Mouse (Mus musculus) forebrain, postnatal 0 days (tissue): ENCODE results near the gene Sox5. TPM values are rescaled to one million over a fixed set of nuclear protein-coding genes. Genes with fewer than 3 reads are reported as not detected.
A peak's percentile ranks its signal among the peaks of the same experiment; 100 is the strongest.

Experiments used
- ATAC-seq: fragments of 200-750 bp; cut with Nextera tagmentation; 2 replicates; pipeline ENCODE4 v1.8.0; 2017; ENCODE audit warnings: mild to moderate bottlenecking, moderate library complexity
- DNase-seq: peaks from one replicate; pipeline ENCODE4 v3.0.0-alpha.2; 2015
- H3K27ac ChIP-seq: fragments of 300-500 bp; sonication (generic); 2 replicates; pipeline ENCODE4 v1.5.1; 2014; ENCODE audit warnings: low read depth, mild to moderate bottlenecking, antibody characterized with exemption, low read length, moderate library complexity, mixed read lengths
- H3K27me3 ChIP-seq: fragments of 300-500 bp; sonication (generic); 2 replicates; pipeline ENCODE4 v1.6.1; 2014; ENCODE audit warnings: mild to moderate bottlenecking, low read length, mixed read lengths; ENCODE audit not compliant: insufficient read depth
- H3K36me3 ChIP-seq: fragments of 300-500 bp; sonication (generic); 2 replicates; pipeline ENCODE4 v1.6.1; 2014; ENCODE audit warnings: mild to moderate bottlenecking, moderate library complexity; ENCODE audit not compliant: insufficient read depth
- H3K4me1 ChIP-seq: fragments of 300-500 bp; sonication (generic); 2 replicates; pipeline ENCODE4 v1.6.1; 2014; ENCODE audit warnings: antibody characterized with exemption; ENCODE audit not compliant: insufficient read depth
- H3K4me2 ChIP-seq: fragments of 300-500 bp; sonication (generic); 2 replicates; pipeline ENCODE4 v1.6.1; 2014; ENCODE audit warnings: low read depth, mild to moderate bottlenecking, moderate library complexity
- H3K4me3 ChIP-seq: fragments of 300-500 bp; sonication (generic); 2 replicates; pipeline ENCODE4 v1.5.1; 2014; ENCODE audit warnings: low read depth, low read length, mixed read lengths
- H3K9ac ChIP-seq: fragments of 300-500 bp; sonication (generic); 2 replicates; pipeline ENCODE4 v1.6.1; 2014; ENCODE audit warnings: mild to moderate bottlenecking
- H3K9me3 ChIP-seq: fragments of 300-500 bp; sonication (generic); 2 replicates; pipeline ENCODE4 v1.6.1; 2016; ENCODE audit warnings: low read length
- CTCF ChIP-seq: sonication (generic); IDR thresholded peaks from 2 replicates; pipeline ENCODE4 v1.5.1; 2016; ENCODE audit warnings: antibody characterized with exemption, control low read depth, low read depth
- WGBS: fragments of 180-500 bp; shearing (Covaris S2); extraction: QIAGEN DNeasy Blood & Tissue Kit; methylation state at CpG from one replicate; pipeline ENCODE4 v1.1.7; 2014; 5-methylcytosine and 5-hydroxymethylcytosine counted together
- polyA plus RNA-seq: library from polyadenylated mRNA; unstranded; fragments of >200 nt; fragmentation: Nextera tagmentation; extraction: Ambion mirVana; gene quantifications from 2 replicates; pipeline ENCODE4 v1.2.1, GENCODE M21; 2015
- total RNA-seq: library from RNA; depleted of rRNA; stranded (reverse); fragments of >200 nt; gene quantifications from 2 replicates; pipeline ENCODE4 v1.2.3, GENCODE M21; 2014

Gene Sox5
- total and polyA plus RNA-seq, 2 experiments from 2014 or later: 31.6 to 62.8 TPM

DNA sequence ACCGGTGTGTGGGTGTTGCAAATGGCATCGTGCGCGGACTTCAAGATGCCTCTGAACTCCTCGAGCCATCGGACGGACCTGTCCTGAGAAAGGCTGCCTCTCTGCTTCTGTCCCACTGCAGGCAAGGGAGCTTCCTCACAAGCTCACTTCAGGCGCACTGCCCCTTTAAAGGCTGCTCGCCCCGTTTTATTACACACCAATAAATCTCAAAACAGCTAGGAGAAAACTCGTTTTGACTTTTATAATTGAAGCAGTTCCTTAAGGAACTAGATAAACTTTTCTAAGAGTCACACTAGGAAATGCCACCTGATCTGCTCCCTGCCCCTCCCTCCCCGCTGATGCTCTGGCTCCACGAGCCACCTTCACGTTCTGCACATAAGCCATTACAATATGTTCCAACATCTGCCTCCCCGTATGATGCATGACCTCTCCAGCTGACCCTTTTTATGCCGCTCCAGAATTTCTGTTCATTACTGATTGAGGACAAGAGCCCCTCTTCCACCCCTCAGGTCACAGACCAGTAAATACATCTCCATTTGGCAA, 863.3 kb downstream of the Sox5 start:
- no peak for TF ChIP-seq CTCF
- ATAC-seq (no peak), DNase-seq (no peak)
- Histone ChIP-seq H3K27me3 (no peaks in the 10 kb centered on the region), H3K27ac (no peak overlapping the region), H3K4me2 (no peak overlapping the region), H3K4me3 (no peak overlapping the region), H3K36me3 (no peaks in the 10 kb centered on the region; the same call in 1 of the 2 replicates), H3K9me3 (no peaks in the 10 kb centered on the region), H3K4me1 (no peaks in the 10 kb centered on the region), H3K9ac (no peak overlapping the region)
- 66% methylated on average over 16 of the region's 16 CpGs for WGBS

DNA sequence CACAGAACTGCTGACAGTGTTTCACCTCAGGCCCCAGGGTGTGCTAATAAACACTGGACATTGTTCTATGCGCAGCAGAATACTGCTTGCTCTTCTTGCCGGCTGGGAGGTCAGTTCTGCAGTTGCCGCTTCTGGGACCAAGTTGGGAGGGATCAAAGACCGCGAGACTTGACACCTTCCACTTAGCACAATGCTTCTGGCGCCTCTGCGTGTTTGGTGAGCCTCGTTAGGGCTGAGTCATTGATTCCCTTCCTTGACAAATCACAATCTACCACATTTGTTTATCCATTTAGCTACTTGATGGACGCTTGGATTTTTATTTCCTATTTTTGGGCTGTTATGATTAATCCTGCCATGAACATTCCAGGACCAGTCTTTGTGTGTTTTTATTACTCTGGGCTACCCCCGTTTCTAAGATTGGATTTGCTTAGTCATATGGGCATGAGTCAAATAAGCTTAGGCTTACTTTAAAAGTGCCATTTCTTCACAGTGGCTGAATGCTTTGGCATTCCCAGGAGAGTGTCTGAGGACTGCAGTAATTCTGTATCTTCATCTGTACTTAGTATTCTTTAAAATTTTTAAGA, 865.5 kb downstream of the Sox5 start:
- H3K4me2 ChIP-seq: no peak overlapping the region
- H3K9me3 ChIP-seq: no peaks in the 10 kb centered on the region
- H3K36me3 ChIP-seq: no peaks in the 10 kb centered on the region; the same call in 1 of the 2 replicates
- no peaks in the 10 kb centered on the region for H3K4me1 ChIP-seq
- H3K9ac ChIP-seq: no peak overlapping the region
- no peak for TF ChIP-seq CTCF
- DNase-seq (no peak), ATAC-seq (no peak)
- no peak overlapping the region for H3K4me3 ChIP-seq
- WGBS: 59% methylated on average over 10 of the region's 10 CpGs
- H3K27me3 ChIP-seq: no peaks in the 10 kb centered on the region
- no peak overlapping the region for H3K27ac ChIP-seq

DNA sequence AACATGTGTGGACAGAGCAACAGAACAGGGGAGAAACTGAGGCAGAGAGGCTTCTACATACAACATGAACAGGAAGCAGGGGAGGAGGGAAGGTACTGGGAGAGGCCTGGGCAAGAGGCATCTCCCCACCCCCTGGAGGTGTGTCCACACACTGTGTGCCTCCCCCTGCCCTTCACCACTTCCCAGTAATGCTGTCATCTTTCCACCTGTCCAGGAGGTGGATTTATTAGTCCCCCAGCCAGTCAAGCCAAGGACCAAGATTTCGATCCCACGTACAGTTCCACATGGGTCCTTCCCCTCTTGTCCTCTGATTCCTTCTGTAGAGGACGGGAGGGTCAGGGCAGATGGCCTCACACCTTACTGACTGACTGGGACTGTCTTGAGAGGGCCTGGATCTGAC, 866.1 kb downstream of the Sox5 start:
- H3K36me3 ChIP-seq: no peaks in the 10 kb centered on the region; the same call in 1 of the 2 replicates
- DNase-seq: no peak
- WGBS: 92% methylated on average over 3 of the region's 3 CpGs

DNA sequence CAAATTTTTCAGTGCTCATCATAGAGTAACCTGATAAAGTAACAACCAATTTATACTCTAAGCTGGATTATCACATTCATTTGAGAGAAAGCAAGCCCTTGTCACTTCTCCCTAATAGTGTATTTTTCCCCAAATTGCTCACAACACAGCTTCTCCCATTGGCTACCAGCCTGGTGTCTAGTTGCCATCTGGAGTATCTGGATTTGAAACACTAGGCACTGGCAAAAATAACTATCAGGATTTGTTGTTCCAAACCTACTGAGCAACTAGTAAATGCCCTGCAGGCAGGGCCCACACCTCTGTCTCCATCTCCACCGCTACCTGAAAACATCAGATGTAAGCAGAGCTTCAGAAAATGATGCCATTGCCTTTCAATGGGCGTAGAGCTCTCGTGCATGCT, 869.5 kb downstream of the Sox5 start:
- no peak overlapping the region for H3K27ac ChIP-seq
- H3K4me3 ChIP-seq: no peak overlapping the region
- no peaks in the 10 kb centered on the region for H3K4me1 ChIP-seq
- no peak overlapping the region for H3K4me2 ChIP-seq
- no peak for TF ChIP-seq CTCF
- ATAC-seq: no peak
- DNase-seq: peak; percentile 41
- no peak overlapping the region for H3K9ac ChIP-seq
- H3K36me3 ChIP-seq: no peaks in the 10 kb centered on the region
- no peaks in the 10 kb centered on the region for H3K9me3 ChIP-seq
- no peaks in the 10 kb centered on the region for H3K27me3 ChIP-seq
- 80% methylated on average over 3 of the region's 3 CpGs for WGBS

More for the DNA sequence above, 866.1 kb downstream of the Sox5 start:
- H3K9ac ChIP-seq: no peak overlapping the region
- no peak for ATAC-seq
- no peaks in the 10 kb centered on the region for H3K27me3 ChIP-seq
- H3K9me3 ChIP-seq: no peaks in the 10 kb centered on the region
- H3K4me2 ChIP-seq: no peak overlapping the region
- no peak overlapping the region for H3K27ac ChIP-seq
- no peak for TF ChIP-seq CTCF
- H3K4me1 ChIP-seq: no peaks in the 10 kb centered on the region
- no peak overlapping the region for H3K4me3 ChIP-seq

DNA sequence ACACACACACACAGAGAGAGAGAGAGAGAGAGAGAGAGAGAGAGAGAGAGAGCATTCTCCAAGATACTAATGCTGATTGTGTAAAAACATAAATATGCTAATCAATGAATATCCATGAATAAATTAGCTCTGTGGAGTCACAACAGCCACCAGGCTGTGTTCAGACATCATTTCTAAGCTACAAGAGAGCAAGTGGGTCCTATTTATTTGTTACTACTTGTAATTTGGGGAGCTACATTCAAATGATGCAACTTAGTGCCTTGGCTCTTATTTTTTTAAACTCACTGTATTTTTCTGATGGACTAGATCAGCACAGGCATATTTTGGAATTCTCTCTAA, 877.1 kb downstream of the Sox5 start:
- H3K4me3 ChIP-seq: no peak overlapping the region
- no peaks in the 10 kb centered on the region for H3K36me3 ChIP-seq
- ATAC-seq (peak; percentile 40; the same call in 1 of the 2 replicates), DNase-seq (no peak)
- H3K9me3 ChIP-seq: no peaks in the 10 kb centered on the region
- H3K4me1 ChIP-seq: no peaks in the 10 kb centered on the region
- no peak overlapping the region for H3K9ac ChIP-seq
- no peak overlapping the region for H3K27ac ChIP-seq
- no peak for TF ChIP-seq CTCF
- H3K4me2 ChIP-seq: no peak overlapping the region
- H3K27me3 ChIP-seq: no peaks in the 10 kb centered on the region

DNA sequence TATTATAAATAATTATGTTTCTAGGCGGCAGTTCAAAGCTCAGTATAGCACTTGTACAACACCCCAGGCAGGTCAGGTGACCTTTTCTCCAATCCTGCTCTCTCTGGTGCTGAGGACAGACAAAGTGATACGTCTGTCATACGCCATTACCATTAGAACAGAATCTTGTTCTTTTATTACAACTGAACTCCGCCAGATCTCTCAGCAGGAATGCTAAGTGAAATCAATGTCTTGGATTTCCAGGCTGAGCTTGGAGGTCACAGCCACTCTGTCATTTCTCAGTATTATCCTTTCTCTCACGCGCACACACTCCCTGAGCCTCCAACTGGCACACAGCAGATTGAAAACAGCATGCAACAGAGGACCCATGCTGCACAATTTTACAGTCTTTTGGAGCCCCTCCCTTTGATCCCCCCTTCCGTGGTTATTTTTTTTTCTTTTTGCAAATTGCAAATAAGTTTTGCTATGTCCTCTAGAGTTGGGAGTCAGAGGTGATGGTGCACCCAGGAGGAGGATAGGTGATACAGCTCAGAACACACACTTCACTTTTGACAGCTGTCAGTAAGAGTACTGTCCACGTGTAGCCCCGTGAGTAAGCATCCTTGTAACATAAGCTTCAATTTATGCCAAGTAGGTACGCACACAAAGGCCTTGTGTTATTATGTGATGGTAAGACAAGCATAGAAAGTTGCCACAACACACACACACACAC, 877.6 kb downstream of the Sox5 start:
- Histone ChIP-seq H3K27me3 (no peaks in the 10 kb centered on the region), H3K9me3 (no peaks in the 10 kb centered on the region), H3K4me1 (no peaks in the 10 kb centered on the region), H3K27ac (0 out of 2 replicates have a peak overlapping the region, but pooled peaks have one; percentile 21), H3K4me2 (no peak overlapping the region), H3K36me3 (no peaks in the 10 kb centered on the region), H3K9ac (no peak overlapping the region), H3K4me3 (no peak overlapping the region)
- ATAC-seq: peak; percentile 78
- no peak for TF ChIP-seq CTCF
- DNase-seq: peak; percentile 38
- 27% methylated on average over 10 of the region's 10 CpGs for WGBS

DNA sequence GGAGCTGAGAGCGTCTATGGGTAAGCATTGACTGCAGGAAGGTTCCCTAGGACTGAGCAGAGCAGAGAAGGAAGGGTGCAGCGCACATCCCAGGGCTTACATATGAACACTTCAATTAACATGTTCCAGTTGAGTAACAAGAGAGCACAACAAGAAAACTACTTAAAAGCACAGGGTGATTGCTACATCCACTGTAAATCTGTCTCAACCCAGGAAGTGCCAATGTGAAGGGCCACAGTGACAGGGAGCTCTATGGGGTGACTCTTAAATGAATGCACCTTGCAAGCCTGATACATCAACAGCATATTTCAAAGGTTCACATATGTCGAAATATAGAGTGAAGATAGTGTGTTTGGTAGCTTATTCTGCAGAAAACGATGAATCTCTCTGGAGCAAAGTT, 880.9 kb downstream of the Sox5 start:
- Histone ChIP-seq H3K4me1 (no peaks in the 10 kb centered on the region), H3K27me3 (no peaks in the 10 kb centered on the region), H3K4me2 (no peak overlapping the region), H3K9ac (no peak overlapping the region), H3K4me3 (no peak overlapping the region), H3K27ac (no peak overlapping the region), H3K36me3 (no peaks in the 10 kb centered on the region), H3K9me3 (no peaks in the 10 kb centered on the region)
- WGBS: 96% methylated on average over 4 of the region's 4 CpGs
- DNase-seq (no peak), ATAC-seq (no peak)
- no peak for TF ChIP-seq CTCF
